Mouse (Mus musculus): Measurements from ENCODE around the gene Tbxas1. TPM values are rescaled to one million over a fixed set of nuclear protein-coding genes. Genes with fewer than 3 reads are reported as not detected.
A peak's percentile ranks its signal among the peaks of the same experiment; 100 is the strongest.

The Tbxas1 gene
- total and polyA plus RNA-seq, 2 experiments = 1.1 to 3.5 TPM

GRCm38 (mm10) chr6:38944826-38945225, 69.6 kb downstream of the Tbxas1 start:
- WGBS = 71% methylated on average over 7 of the region's 7 CpGs
- TF ChIP-seq POLR2A (IDR thresholded peaks at IDR 0.05; ENCODE audit: extremely low read depth, insufficient read depth, low read length) = no peak
- no peak for TF ChIP-seq CTCF (IDR thresholded peaks at IDR 0.05; ENCODE audit: low read depth, low read length)
- H3K36me3 ChIP-seq (ENCODE audit: control insufficient read depth, insufficient read depth, low read length) = no peaks in the 10 kb centered on the region

GRCm38 (mm10) chr6:38945681-38946080, 70.5 kb downstream of the Tbxas1 start:
- no peaks in the 10 kb centered on the region for H3K27me3 ChIP-seq (ENCODE audit: control insufficient read depth, insufficient read depth, low read length)
- no peaks in the 10 kb centered on the region for H3K79me2 ChIP-seq (ENCODE audit: control insufficient read depth, insufficient read depth, low read length)
- H3K36me3 ChIP-seq (ENCODE audit: control insufficient read depth, insufficient read depth, low read length) = no peaks in the 10 kb centered on the region
- H3K27ac ChIP-seq (replicated peaks; ENCODE audit: insufficient read depth, low read depth, low read length) = no peak overlapping the region
- DNase-seq (ENCODE audit: extremely low read depth, low read depth, low spot score) = no peak
- WGBS = 95% methylated on average over 3 of the region's 3 CpGs
- no peak overlapping the region for H3K4me3 ChIP-seq (ENCODE audit: insufficient read depth, low read depth, low read length)
- no peaks in the 10 kb centered on the region for H3K4me1 ChIP-seq (ENCODE audit: control insufficient read depth, insufficient read depth, low read length)
- TF ChIP-seq CTCF (IDR thresholded peaks at IDR 0.05; ENCODE audit: low read depth, low read length) (no peak), POLR2A (IDR thresholded peaks at IDR 0.05; ENCODE audit: extremely low read depth, insufficient read depth, low read length) (no peak)
- H3K9ac ChIP-seq (ENCODE audit: low read depth, low read length) = no peak overlapping the region

More at GRCm38 (mm10) chr6:38944826-38945225, 69.6 kb downstream of the Tbxas1 start:
- Histone ChIP-seq H3K27me3 (ENCODE audit: control insufficient read depth, insufficient read depth, low read length) (no peaks in the 10 kb centered on the region), H3K4me1 (ENCODE audit: control insufficient read depth, insufficient read depth, low read length) (no peaks in the 10 kb centered on the region), H3K27ac (replicated peaks; ENCODE audit: insufficient read depth, low read depth, low read length) (no peak overlapping the region), H3K4me3 (ENCODE audit: insufficient read depth, low read depth, low read length) (no peak overlapping the region), H3K79me2 (ENCODE audit: control insufficient read depth, insufficient read depth, low read length) (no peaks in the 10 kb centered on the region), H3K9ac (ENCODE audit: low read depth, low read length) (no peak overlapping the region)
- peak; percentile 43 for DNase-seq (ENCODE audit: extremely low read depth, low read depth, low spot score)

GRCm38 (mm10) chr6:38947282-38947681, 72.1 kb downstream of the Tbxas1 start:
- 88% methylated on average over 4 of the region's 4 CpGs for WGBS
- Histone ChIP-seq H3K4me3 (ENCODE audit: insufficient read depth, low read depth, low read length) (no peak overlapping the region), H3K27ac (replicated peaks; ENCODE audit: insufficient read depth, low read depth, low read length) (no peak overlapping the region)

GRCm38 (mm10) chr6:38949683-38950161, 74.5 kb downstream of the Tbxas1 start:
- H3K36me3 ChIP-seq (ENCODE audit: control insufficient read depth, insufficient read depth, low read length) = no peaks in the 10 kb centered on the region
- peak; percentile 36 for DNase-seq (ENCODE audit: extremely low read depth, low read depth, low spot score)
- H3K79me2 ChIP-seq (ENCODE audit: control insufficient read depth, insufficient read depth, low read length) = no peaks in the 10 kb centered on the region
- H3K9ac ChIP-seq (ENCODE audit: low read depth, low read length) = no peak overlapping the region
- TF ChIP-seq CTCF (IDR thresholded peaks at IDR 0.05; ENCODE audit: low read depth, low read length) (no peak), POLR2A (IDR thresholded peaks at IDR 0.05; ENCODE audit: extremely low read depth, insufficient read depth, low read length) (no peak)
- no peaks in the 10 kb centered on the region for H3K27me3 ChIP-seq (ENCODE audit: control insufficient read depth, insufficient read depth, low read length)
- peak overlapping the region; percentile 8 for H3K27ac ChIP-seq (replicated peaks; ENCODE audit: insufficient read depth, low read depth, low read length)
- no peak overlapping the region for H3K4me3 ChIP-seq (ENCODE audit: insufficient read depth, low read depth, low read length)
- no peaks in the 10 kb centered on the region for H3K4me1 ChIP-seq (ENCODE audit: control insufficient read depth, insufficient read depth, low read length)
- 73% methylated on average over 5 of the region's 5 CpGs for WGBS

More at GRCm38 (mm10) chr6:38947282-38947681, 72.1 kb downstream of the Tbxas1 start:
- no peaks in the 10 kb centered on the region for H3K79me2 ChIP-seq (ENCODE audit: control insufficient read depth, insufficient read depth, low read length)
- H3K27me3 ChIP-seq (ENCODE audit: control insufficient read depth, insufficient read depth, low read length) = no peaks in the 10 kb centered on the region
- TF ChIP-seq CTCF (IDR thresholded peaks at IDR 0.05; ENCODE audit: low read depth, low read length) (no peak), POLR2A (IDR thresholded peaks at IDR 0.05; ENCODE audit: extremely low read depth, insufficient read depth, low read length) (no peak)
- no peak for DNase-seq (ENCODE audit: extremely low read depth, low read depth, low spot score)
- no peak overlapping the region for H3K9ac ChIP-seq (ENCODE audit: low read depth, low read length)
- H3K4me1 ChIP-seq (ENCODE audit: control insufficient read depth, insufficient read depth, low read length) = no peaks in the 10 kb centered on the region
- H3K36me3 ChIP-seq (ENCODE audit: control insufficient read depth, insufficient read depth, low read length) = no peaks in the 10 kb centered on the region

- no peaks in the 10 kb centered on the region for H3K79me2 ChIP-seq (ENCODE audit: control insufficient read depth, insufficient read depth, low read length)
- H3K36me3 ChIP-seq (ENCODE audit: control insufficient read depth, insufficient read depth, low read length) = no peaks in the 10 kb centered on the region
- no peaks in the 10 kb centered on the region for H3K4me1 ChIP-seq (ENCODE audit: control insufficient read depth, insufficient read depth, low read length)
- no peak overlapping the region for H3K9ac ChIP-seq (ENCODE audit: low read depth, low read length)
- H3K27ac ChIP-seq (replicated peaks; ENCODE audit: insufficient read depth, low read depth, low read length) = no peak overlapping the region
- DNase-seq (ENCODE audit: extremely low read depth, low read depth, low spot score) = no peak
- WGBS = 3% methylated on average over 4 of the region's 4 CpGs
- no peak overlapping the region for H3K4me3 ChIP-seq (ENCODE audit: insufficient read depth, low read depth, low read length)
- no peak for TF ChIP-seq CTCF (IDR thresholded peaks at IDR 0.05; ENCODE audit: low read depth, low read length)
- no peak for TF ChIP-seq POLR2A (IDR thresholded peaks at IDR 0.05; ENCODE audit: extremely low read depth, insufficient read depth, low read length)
- H3K27me3 ChIP-seq (ENCODE audit: control insufficient read depth, insufficient read depth, low read length) = no peaks in the 10 kb centered on the region
These were observed 75.1 kb downstream of the Tbxas1 start for GRCm38 (mm10) chr6:38950341-38950740.

- no peak overlapping the region for H3K4me3 ChIP-seq (ENCODE audit: insufficient read depth, low read depth, low read length)
- 69% methylated on average over 3 of the region's 3 CpGs for WGBS
- H3K79me2 ChIP-seq (ENCODE audit: control insufficient read depth, insufficient read depth, low read length) = no peaks in the 10 kb centered on the region
- no peaks in the 10 kb centered on the region for H3K4me1 ChIP-seq (ENCODE audit: control insufficient read depth, insufficient read depth, low read length)
- no peaks in the 10 kb centered on the region for H3K27me3 ChIP-seq (ENCODE audit: control insufficient read depth, insufficient read depth, low read length)
- DNase-seq (ENCODE audit: extremely low read depth, low read depth, low spot score) = no peak
- H3K9ac ChIP-seq (ENCODE audit: low read depth, low read length) = no peak overlapping the region
- no peaks in the 10 kb centered on the region for H3K36me3 ChIP-seq (ENCODE audit: control insufficient read depth, insufficient read depth, low read length)
- TF ChIP-seq CTCF (IDR thresholded peaks at IDR 0.05; ENCODE audit: low read depth, low read length) (no peak), POLR2A (IDR thresholded peaks at IDR 0.05; ENCODE audit: extremely low read depth, insufficient read depth, low read length) (no peak)
- no peak overlapping the region for H3K27ac ChIP-seq (replicated peaks; ENCODE audit: insufficient read depth, low read depth, low read length)
These were observed 75.6 kb downstream of the Tbxas1 start for GRCm38 (mm10) chr6:38950838-38951237.
